Mouse (Mus musculus) gastrocnemius, postnatal 10 days (tissue): ENCODE data around the gene Mpped1. TPM values are rescaled to one million over a fixed set of nuclear protein-coding genes. Genes with fewer than 3 reads are reported as not detected.

Source experiments
- DNase-seq: peaks from one replicate; pipeline ENCODE4 v3.0.0; 2021; ENCODE audit warnings: mixed read lengths
- total RNA-seq, 2 experiments: library from RNA; stranded (reverse); gene quantifications; 2 replicates each; pipeline ENCODE4 v1.2.3; 2021

Mpped1 gene
- total RNA-seq, 2 experiments from 2014 or later: 0.45 TPM

DNA sequence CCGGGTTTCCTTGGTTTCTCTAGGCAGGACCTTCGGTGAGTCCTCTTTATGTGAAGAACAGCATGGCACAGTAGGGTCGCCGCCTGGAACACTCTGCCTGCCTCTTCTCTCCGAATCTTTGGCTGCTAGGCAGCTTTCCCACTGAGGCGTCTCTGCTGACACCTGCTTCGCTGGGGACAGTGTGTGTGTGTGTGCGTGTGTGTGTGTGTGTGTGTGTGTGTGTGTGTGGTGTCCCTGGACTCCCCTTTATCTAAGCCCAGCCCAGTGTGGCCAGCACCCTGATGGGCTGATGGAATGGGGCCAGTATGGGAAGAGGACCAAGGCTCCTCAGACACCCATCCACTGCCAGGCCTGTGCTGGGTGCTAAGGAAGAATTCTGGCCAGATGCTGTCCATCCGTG lies 9.8 kb downstream of the Mpped1 start:
- DNase-seq: no peak

DNA sequence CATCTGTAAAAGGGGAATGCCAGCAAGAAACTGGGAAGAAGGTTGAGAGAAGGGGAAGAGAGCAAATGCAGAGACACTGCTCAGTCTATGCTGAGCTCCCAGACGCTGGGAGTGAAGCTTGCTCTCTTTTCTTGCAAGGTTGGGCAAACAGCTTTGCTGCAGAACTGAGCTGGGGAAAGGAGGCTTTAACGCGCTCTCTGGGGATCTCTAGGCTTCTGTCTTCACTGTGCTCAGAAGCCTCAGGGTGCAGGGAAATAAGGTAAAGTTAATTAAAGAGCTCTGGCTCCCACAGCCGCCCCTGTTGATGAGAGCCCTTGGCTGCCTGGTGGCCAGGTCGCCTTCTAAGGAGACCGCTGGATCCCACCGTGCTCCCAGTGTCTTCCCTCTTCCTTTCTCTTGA lies 17.7 kb downstream of the Mpped1 start:
- no peak for DNase-seq

DNA sequence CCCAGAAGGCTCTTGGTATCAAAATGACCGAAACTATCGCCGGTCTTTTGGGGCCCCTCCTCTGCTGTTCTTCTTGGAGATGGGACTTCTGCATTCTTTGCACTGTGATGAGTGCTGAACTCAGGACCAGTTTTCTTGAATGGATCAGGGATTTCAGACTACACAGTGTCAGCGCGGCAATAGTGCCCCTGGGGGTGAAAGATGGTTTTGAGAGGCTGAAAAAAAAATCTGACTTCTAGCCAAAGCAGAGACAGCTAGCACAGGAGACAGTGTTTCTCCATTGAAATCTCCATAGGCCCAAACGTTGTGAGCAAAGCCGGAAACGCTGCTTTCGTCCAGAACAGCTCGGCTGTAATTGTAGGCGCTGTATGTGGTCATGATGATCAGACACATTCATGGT lies 19.7 kb downstream of the Mpped1 start:
- no peak for DNase-seq

DNA sequence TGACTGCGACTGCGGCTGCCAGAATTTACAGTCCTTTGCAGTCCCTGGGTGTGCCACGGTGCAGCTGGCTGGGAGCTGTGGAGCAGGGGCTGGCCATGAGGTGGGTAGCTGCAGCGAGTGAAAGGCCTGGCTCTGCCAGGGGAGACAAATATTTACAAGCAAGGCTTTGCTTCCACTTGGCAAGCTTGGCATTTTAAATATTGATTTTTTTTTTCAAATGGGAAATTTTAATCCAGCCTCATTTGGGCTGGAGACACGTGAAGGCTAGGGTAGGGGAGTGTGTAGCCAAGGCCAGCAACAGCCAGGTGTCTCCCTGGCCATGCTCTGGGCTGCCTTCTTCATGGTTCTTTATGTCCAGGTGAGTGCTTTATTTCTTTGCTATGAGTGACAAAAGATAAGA lies 21.7 kb downstream of the Mpped1 start:
- no peak for DNase-seq

DNA sequence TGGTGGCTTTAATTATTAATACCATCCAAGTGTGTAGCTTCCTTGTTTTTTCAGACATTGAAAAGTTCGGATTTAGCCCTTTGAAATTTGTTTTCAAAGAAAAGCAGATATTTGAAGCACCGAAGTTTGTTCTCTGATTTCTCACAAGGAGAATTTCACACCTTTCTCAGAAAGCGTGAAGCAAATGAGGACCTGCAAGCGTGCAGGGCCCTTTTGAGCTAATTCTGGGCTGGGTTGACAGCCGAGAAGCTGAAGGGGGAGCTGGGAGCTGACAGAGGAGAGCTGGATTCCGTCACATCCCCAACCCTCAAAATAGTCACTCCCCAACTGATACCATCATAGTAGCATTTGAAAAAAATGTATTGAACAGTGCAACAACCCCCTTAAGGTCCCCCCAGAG lies 34.8 kb downstream of the Mpped1 start:
- no peak for DNase-seq

DNA sequence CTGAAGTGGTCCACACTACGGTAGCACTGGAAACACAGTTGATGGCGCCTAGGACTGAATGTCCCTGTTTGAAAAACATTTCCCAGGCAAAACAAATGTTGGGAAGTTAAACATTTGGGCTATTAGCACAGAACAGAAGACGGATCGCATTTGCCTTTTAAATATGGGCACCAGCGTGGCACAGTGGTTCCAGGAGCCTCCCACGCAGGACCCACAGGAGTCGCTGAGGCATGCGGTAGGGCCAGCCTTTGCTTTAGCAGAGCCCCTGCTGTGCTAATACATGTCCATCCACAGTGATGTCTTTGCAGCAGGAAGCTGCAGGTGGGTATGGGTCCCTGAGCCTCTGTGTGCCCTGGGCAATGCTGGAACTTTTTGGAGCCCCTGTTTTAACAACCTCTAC lies 48.7 kb downstream of the Mpped1 start:
- no peak for DNase-seq

DNA sequence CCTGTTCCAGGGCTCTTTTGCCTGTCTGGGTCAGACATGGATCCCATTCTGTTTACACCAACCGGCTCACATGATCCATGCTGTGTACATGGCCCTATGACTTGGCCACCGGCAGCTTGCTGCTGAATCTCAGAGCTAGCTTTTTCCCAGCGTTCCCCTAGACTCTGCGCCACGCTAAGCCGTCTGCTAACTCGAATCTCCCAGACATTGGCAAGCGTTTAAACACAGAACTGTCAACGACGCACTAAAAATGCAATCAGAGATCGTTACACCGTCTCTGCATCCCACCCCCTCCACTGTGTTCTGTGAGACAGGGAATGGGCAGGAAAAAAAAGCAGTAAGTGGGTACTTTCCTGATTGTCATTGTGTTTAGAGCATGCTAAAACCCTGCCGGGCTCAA lies 50.0 kb downstream of the Mpped1 start:
- DNase-seq: no peak

DNA sequence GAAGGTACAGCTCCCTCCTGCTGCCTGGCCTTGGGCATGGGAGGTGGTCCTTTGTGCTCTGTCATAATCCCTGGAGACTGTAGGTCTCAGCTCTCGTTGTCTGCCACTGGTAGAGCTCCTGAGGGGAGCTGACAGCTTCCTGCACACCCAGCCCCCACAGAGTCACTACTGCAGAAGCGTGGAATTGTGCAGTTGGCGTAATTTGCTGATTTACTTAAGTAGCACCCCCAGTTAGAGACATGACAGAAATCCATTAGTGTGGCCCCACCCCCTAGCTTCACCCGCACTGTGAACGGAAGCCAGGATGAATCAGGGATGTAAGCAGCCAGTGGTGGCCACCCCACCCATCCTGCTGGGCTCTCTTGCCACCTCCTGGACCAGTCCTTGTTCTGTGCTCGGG lies 53.0 kb downstream of the Mpped1 start:
- no peak for DNase-seq

DNA sequence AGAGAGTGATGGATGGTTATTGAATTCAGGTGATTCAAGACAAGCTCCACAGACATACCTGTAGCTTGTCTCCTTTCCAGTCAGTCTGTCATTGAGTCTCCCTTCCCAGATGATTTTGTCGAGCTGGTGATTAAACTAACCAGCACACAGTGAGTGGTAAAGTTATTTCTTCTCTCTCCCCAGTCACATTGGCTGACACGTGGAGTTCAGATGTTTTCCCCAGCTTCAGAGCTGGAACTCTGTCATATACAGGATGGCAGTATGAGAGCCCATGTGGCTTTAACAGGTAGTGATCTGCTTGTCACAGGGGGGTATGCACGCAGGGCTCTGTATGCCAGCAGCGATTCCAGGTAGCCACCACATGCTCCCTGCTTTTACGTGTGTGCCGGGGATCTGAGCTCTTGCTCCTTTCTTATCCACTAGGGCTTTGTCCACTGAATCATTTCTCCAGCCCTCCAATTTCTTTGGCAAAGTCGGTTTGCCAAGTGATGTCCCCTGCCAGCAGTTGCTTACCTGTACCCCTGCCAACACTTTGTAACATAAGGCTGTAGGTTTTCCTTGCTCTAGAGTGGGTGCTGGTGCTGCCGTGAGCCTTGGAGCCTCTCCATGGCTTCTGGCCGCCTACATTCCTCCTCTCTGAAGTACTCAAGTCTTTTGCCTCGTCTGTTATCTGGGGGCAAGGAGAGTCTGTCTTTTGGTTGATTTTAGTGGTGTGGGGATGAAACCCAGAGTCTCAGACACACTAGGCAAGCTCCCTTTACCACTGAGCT lies 61.9 kb downstream of the Mpped1 start:
- DNase-seq: no peak

DNA sequence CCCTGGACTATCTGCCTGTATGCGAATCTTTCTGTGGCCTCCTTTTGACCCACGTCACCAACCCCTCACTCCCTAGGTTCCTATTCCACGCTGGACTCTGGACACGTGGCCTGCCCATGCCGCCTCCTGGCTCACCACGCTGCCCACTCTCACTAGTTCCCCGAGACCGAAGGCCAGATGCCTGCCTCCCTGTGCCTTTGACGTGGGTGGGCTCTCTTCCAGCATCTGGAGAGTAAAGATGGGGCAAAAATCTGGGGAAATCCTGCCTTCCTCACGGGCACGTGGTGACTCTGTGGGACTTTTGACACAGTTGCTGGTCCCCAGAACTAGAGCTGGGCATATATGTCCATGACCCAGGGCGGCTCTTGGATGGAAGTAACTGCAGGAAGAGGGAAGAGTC lies 63.2 kb downstream of the Mpped1 start:
- DNase-seq: no peak

DNA sequence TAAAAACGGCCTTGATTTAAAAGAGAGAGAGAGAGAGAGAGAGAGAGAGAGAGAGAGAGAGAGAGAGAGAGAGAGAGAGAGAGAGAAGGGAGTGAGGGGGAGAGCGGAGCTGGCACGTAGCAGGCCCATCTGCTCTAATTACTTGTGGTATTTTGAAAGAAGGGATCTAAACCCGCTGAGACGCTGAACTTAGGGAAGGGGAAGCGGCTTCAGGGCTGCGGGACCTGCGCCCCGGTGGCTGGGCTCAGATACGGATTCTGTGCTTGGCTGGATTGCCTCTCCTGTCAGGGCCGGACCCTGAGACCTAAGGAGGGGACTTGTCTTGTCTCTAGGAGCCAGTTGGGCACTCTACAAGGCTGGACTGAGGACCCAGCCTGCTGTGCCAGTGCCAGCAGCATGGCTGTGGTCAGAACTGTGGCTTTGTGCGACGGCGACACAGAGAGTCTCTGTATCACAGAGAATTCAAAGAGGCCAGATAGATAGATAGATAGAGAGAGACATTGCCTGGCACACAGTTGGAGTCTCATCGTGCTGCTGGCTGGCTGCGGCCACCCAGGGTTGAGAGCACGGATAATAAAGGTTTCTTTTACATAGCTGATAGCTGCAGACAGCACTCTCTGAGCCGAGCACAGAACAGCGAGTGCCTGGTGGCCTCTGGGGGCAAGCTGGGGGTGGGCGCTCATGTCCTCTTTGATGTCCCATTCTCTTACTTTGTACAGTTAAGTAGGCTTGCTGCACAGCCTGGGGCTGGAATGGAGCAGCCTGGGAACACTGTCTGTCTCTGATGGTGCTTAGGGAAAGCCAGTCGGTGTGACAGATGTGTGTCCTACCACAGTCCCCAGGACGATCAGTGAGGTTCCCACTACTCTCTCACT lies 63.9 kb downstream of the Mpped1 start:
- DNase-seq: no peak

DNA sequence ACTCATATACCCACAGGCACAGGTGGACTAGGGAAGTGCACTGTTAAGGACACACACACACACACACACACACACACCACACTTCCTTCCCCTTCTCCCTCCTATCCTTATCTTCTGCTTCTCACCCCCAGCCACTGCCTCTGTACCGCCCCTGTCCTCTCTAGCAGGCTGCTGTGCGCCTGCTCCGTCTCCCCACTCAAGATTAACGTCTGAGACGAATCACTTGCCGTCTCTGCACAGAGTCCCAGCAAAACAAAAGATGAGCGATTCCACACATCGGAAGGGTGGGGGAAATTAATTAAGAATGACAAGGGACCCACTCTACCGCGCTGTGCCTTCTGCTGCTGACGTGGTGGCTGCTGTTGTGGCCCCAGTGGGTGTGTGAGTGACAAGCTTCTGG lies 66.5 kb downstream of the Mpped1 start:
- no peak for DNase-seq

DNA sequence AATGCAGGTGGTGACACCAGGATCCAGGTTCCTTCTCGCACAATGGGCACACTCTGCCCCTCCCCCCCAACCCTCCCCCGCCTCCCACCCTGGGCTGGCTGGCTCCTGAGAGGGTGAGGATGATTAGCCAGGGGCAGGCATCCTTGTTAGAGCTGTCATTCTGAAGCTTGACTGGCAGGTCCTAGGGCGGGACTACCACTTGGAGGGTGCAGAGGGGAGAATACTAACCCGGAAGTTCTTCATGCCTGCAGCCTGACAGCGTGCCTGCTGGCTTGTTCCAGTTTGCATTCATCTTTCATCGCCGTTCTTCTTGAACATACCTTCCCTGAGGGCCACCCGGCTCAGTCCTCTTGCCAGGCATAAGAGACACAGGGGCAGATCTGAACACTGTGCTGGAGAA lies 67.3 kb downstream of the Mpped1 start:
- DNase-seq: no peak

DNA sequence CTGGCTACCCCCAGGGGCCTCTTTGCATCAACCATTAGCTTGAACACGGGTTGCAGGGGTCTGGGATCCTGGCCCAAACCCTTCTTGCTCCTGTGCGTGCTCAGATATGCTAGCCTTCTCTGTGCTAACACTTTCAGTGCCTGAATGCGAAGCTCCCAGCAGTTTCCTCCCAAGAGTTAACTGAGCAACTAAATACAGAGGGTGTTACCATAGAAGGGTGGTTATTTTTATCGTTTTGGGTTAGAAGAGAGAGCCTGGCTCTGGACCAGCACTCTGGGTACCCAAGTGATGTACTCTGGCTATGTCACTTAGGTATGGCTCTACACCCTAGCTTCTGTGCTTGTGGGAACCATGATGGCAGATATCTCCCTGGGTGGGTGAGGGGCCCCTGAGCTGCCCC lies 68.2 kb downstream of the Mpped1 start:
- no peak for DNase-seq

DNA sequence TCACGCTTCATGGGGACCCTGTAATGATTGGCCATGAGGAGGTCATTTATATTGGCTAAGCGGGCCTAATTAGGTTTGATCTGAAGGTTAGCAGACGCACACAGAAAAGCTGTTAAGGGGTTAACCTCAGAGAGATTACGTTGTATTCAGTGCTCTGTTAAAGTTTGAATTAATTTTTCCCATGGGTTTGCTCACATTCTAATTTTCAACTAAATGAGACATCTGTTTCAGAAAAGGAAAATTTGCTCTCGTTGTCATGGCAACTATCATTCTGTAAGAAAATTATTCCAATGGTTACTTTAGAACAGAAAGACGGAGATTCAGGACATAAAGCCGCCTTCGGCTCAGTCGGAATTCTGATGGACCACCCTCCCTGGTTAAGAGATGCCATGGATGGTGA lies 68.9 kb downstream of the Mpped1 start:
- no peak for DNase-seq

DNA sequence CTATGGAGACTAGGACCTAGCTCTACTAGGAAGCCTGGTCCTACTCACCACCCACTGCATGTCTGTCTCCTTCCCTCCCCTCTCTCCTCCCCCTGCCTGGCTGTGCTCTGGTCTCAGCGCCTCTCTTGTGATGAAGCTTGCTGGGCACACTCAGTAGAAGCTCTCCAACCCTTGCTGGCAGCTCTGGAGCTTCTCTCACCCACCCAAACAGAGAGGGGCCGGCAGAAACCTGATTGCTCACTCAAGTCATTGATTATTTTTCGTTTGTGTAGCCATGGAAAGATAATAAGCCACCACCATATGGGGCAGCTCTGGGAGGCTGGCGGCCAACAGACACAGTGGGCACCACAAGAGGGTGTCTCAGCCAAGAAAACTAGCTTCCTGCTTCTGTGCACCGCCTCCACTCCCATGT lies 74.1 kb downstream of the Mpped1 start:
- DNase-seq: no peak

DNA sequence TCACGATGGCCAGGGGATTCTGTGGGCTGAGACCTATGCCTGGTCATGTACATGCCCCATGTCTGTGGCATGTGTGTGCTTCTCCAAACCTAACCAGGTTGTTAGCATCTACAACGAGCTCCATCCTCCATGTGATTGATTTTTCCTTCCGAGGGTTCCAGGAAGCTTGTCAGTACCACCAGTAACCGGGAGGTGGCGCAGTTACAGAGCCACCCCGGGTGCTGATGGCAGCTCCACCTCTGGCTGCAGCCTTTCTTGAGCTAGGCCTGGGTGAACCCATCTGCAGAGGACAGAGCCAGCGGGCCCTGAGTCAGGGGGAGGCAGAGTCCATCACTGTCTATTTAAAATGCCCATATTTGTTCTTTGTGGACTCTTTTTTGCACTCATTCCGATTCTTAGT lies 77.9 kb downstream of the Mpped1 start:
- DNase-seq: peak; percentile 81

DNA sequence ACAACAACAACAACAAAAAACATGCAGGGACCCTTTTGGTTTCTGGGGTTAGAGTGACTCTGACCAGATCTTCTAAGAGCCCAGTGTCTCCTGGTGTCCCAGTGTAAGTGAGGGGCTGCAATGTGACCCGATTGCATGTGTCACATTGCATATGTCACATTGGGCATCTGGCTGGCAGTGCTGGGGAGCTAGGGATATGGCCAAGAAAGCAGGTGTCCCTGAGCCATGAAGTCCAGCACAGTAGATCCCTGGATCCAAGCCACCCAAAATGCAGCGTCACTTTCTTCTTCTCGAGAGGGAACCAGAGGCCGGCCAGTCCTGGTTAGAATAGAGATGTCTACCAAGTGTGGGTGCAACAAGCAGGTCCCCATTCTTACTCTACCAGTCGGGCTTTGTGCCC lies 86.4 kb downstream of the Mpped1 start:
- DNase-seq: no peak

DNA sequence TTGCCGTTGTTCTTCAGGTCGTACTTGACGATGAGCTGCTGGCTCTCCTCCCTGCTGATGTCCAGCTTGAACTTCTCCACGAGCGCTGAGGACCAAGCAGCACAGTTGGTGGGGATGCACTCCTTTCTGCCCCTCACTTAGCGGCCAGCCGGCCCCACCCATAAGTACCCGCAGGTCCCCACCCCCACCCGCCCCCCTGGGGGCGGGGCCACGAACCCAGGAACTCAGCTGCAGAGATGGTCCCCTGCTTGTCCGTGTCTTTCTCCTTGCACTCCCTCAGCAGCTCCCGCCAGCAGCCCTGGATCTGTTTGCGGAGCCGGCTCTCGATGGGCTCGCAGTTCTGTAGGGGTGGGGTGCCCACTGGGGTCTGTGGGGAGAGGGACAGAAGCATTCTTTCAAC lies 91.7 kb downstream of the Mpped1 start:
- no peak for DNase-seq

DNA sequence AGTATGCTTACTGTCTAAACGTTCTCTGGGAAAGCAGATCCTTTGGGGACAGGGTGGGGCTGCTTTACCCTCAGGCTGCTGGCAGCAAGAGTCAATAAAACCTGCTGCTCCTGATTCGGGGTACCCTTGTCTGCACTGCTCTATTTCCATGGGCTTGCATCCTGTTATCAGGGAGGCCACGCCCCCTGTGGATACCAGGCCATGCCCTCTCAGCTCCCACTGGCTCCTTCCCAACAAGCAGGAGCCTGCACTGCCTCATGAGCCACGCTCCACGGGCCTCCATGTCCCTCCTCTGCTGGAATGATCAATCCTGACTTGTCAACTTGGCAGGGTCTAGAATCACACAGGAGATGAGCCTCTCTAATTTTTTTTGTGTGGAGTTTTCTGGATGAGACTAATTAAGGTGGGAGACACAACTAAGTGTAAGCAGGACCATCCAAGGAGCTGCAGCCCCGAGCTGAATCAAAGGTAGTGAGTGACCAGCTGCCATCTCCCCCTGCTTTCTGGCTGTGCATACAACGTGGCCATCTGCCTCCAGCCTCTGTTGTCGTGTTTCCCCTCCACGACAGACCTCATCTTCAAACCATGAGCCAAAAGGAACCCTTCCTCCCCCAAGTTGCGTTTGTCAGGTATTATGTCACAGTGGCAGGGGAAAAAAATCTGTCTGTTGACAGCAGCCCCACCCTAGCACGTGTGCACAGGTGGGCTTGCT lies 98.0 kb downstream of the Mpped1 start:
- no peak for DNase-seq

DNA sequence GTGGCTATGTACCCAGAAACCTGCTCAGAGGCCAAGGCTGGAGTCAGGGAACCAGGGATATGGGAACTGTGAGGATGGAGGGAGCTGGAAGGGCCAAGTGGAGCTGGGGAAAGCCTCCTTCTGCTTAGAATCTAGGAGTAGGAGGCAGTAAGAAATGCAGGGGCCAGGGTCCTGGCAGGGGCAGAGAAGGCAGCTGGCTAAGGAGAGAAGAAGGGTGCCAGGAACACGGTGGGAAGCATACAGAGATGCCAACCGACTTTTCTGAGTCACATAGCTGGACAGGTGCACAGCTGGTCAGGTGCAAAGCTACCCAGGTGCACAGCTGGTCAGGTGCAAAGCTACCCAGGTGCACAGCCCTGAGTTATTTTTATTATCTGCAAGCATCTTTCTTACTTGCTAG lies 98.6 kb downstream of the Mpped1 start:
- no peak for DNase-seq

DNA sequence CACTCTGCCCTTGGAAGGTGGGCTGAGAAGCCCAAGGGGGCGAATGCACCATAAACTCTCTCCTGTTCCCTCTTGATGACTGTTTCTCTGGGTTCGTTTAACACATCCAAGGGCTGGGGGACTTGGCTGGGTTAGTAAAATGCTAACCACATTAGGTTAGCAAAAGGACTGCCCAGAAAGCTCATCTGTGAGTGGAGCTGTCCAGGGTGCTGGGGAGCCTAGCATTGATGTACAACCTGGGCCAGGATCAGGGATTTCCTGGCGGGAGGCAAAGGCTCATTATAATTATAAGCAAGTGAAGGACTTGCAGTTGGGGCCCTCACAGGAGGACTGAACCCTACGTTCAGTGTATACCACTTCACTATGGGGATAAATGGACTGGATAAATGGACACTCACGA lies 100.6 kb downstream of the Mpped1 start:
- DNase-seq: peak; percentile 38

DNA sequence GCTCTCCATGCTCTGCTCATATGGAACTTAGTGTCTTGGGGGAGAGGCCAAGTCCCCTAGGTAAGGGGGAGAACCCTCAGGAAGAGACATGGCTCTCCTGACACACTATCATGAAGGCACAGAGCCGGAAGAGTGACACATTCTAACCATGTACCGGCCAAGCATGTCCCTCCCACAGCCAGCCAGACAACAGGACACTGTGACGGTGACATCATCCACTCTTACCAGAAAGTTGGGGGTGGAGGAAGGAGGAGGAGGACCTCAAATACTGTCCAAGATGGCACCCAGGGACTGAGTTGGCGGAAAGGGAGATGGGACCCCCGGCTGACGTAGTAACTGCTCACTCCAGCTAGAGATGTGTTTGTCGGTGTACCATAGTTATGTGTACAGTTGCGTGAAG lies 104.6 kb downstream of the Mpped1 start:
- no peak for DNase-seq
